Mouse (Mus musculus): ENCODE measurements around the gene Skint9. TPM values are rescaled to one million over a fixed set of nuclear protein-coding genes. Genes with fewer than 3 reads are reported as not detected.

Skint9 gene
- not detected for polyA plus RNA-seq (2014; fragmentation: Illumina TruSeq; extraction: RNeasy Lipid Tissue Mini Kit (QIAGEN cat#74804); ENCODE audit: low read depth, low replicate concordance)

GRCm38 (mm10) chr4:112433885-112434284 lies at the start of gene Skint9:
TSS of gene Skint9 (minus strand) at chr4:112433985.

Other genes with a start within 250 kb of the Skint9 start
- gene Skint3, start 201.7 kb downstream of the Skint9 start, polyA plus RNA-seq (2014; fragmentation: Illumina TruSeq; extraction: RNeasy Lipid Tissue Mini Kit (QIAGEN cat#74804); ENCODE audit: low read depth, low replicate concordance), result not detected
- not detected for gene Skint2, start 123.2 kb upstream of the Skint9 start, polyA plus RNA-seq (2014; fragmentation: Illumina TruSeq; extraction: RNeasy Lipid Tissue Mini Kit (QIAGEN cat#74804); ENCODE audit: low read depth, low replicate concordance)

All from heart, adult 10 weeks (tissue).